Mouse (Mus musculus) CH12.LX (cell line): Measurements from ENCODE around the gene Hist1h2bk. TPM values are rescaled to one million over a fixed set of nuclear protein-coding genes. Genes with fewer than 3 reads are reported as not detected.
"Not testable (repeated sequence)": the region's sequence is repeated elsewhere in the genome, so short reads cannot be mapped to it uniquely, and the experiment has no call there.

Experiments used
- DNase-seq: peaks from one replicate; pipeline ENCODE4 v3.0.0-alpha.2; 2013; ENCODE audit errors: extremely low read depth
- H3K27ac ChIP-seq: 2 replicates; pipeline ENCODE4 v1.5.1; 2012; ENCODE audit warnings: low read depth, mild to moderate bottlenecking, control low read depth, moderate library complexity; ENCODE audit not compliant: insufficient read depth
- H3K27me3 ChIP-seq: replicated peaks from 2 replicates; pipeline ENCODE3; 2012; ENCODE audit warnings: inconsistent platforms
- H3K36me3 ChIP-seq, 2 experiments: replicated peaks in 1 of 2; 2 replicates each; pipeline versions ENCODE3 to v1.6.1; 2012; ENCODE audit warnings: inconsistent platforms in 1 of 2, low read length in 1 of 2, mild to moderate bottlenecking in 1 of 2, mixed read lengths in 1 of 2, moderate library complexity in 1 of 2; ENCODE audit not compliant: control insufficient read depth in 1 of 2, insufficient read depth in 1 of 2
- H3K4me1 ChIP-seq, 2 experiments: 2 replicates each; pipeline ENCODE4 v1.6.1; 2012; ENCODE audit warnings: inconsistent platforms in 1 of 2, moderate library complexity in 1 of 2; ENCODE audit not compliant: insufficient read depth in 2 of 2, control insufficient read depth in 1 of 2
- H3K4me2 ChIP-seq: 2 replicates; pipeline ENCODE4 v1.6.1; 2012; ENCODE audit warnings: low read depth, mild to moderate bottlenecking, control low read depth; ENCODE audit not compliant: poor library complexity, insufficient read depth, severe bottlenecking
- H3K4me3 ChIP-seq, 3 experiments: fragments of 150-350 bp in 1 of 3; sonication (generic) in 1 of 3; replicated peaks in 1 of 3; 2 replicates each; pipeline versions ENCODE3 to v1.5.1; 2011 to 2012; ENCODE audit warnings: low read depth in 2 of 3, low read length in 2 of 3, mild to moderate bottlenecking in 2 of 3, moderate library complexity in 2 of 3, control low read depth in 1 of 3, improper control_type of control experiment in 1 of 3, inconsistent platforms in 1 of 3, mixed read lengths in 1 of 3; ENCODE audit not compliant: poor library complexity in 1 of 3
- H3K79me2 ChIP-seq: replicated peaks from 2 replicates; pipeline ENCODE4 v1.6.1; 2012; ENCODE audit warnings: mild to moderate bottlenecking, moderate library complexity; ENCODE audit not compliant: control insufficient read depth, poor library complexity, insufficient read depth, severe bottlenecking; ENCODE audit errors: extremely low read depth
- H3K9ac ChIP-seq: 2 replicates; pipeline ENCODE4 v1.6.1; 2012; ENCODE audit warnings: low read depth, mild to moderate bottlenecking, control low read depth, moderate library complexity; ENCODE audit not compliant: insufficient read depth
- H3K9me3 ChIP-seq: replicated peaks from 2 replicates; pipeline ENCODE3; 2012; ENCODE audit warnings: low read length, inconsistent platforms, mixed read lengths
- E2F4 ChIP-seq: IDR thresholded peaks from 2 replicates; pipeline ENCODE4 v1.6.1; 2011; ENCODE audit warnings: low read depth, low read length, improper control_type of control experiment; ENCODE audit not compliant: insufficient replicate concordance
- EP300 ChIP-seq: IDR thresholded peaks from 2 replicates; pipeline ENCODE4 v1.6.1; 2011; ENCODE audit warnings: low read length, improper control_type of control experiment
- GABPA ChIP-seq: IDR thresholded peaks from 2 replicates; pipeline ENCODE4 v1.6.1; 2012; ENCODE audit warnings: low read depth, low read length, improper control_type of control experiment, inconsistent platforms; ENCODE audit not compliant: insufficient replicate concordance
- MEF2A ChIP-seq: IDR thresholded peaks from 2 replicates; pipeline ENCODE4 v1.6.1; 2014; ENCODE audit warnings: low read depth, mild to moderate bottlenecking, inconsistent platforms, low read length, improper control_type of control experiment, borderline replicate concordance
- MYC ChIP-seq: IDR thresholded peaks from 2 replicates; pipeline ENCODE4 v1.6.1; 2011; ENCODE audit warnings: low read depth, mild to moderate bottlenecking, improper control_type of control experiment, low read length
- PAX5 ChIP-seq: IDR thresholded peaks from 2 replicates; pipeline ENCODE4 v1.6.1; 2012; ENCODE audit warnings: low read length, inconsistent platforms, mixed read lengths
- POLR2A ChIP-seq: IDR thresholded peaks from 2 replicates; pipeline ENCODE4 v1.6.1; 2011; ENCODE audit warnings: low read depth, mild to moderate bottlenecking, improper control_type of control experiment, low read length
- TCF12 ChIP-seq: IDR thresholded peaks from 2 replicates; pipeline ENCODE4 v1.6.1; 2014; ENCODE audit warnings: low read depth, mild to moderate bottlenecking, inconsistent platforms, low read length, improper control_type of control experiment
- USF2 ChIP-seq: conservative IDR thresholded peaks from 2 replicates; pipeline ENCODE4 v1.6.1; 2011; ENCODE audit warnings: low read depth, low read length, improper control_type of control experiment
- ZC3H11A ChIP-seq: IDR thresholded peaks from 2 replicates; pipeline ENCODE4 v1.6.1; 2012; ENCODE audit warnings: low read depth, mild to moderate bottlenecking, inconsistent platforms, low read length, improper control_type of control experiment
- ZKSCAN1 ChIP-seq: IDR thresholded peaks from 2 replicates; pipeline ENCODE4 v1.6.1; 2012; ENCODE audit warnings: low read depth, inconsistent platforms, low read length, improper control_type of control experiment, borderline replicate concordance
- dilution Hi-C: fragments of 300-500 bp; cut with MboI; formaldehyde crosslinking; loops from 2 replicates; pipeline ENCODE4 v1.14.3; 2020; ENCODE audit warnings: low sequenced_read_pairs; ENCODE audit not compliant: extremely low pct_unique_long_range_greater_than_20kb, extremely low pct_ligation_motif_present
- in situ Hi-C: fragments of 300-500 bp; cut with MboI; formaldehyde crosslinking; loops from 3 replicates; pipeline ENCODE4 v1.14.3; 2019; ENCODE audit warnings: low sequenced_read_pairs, low pct_ligation_motif_present, low pct_unique_long_range_greater_than_20kb, mixed read lengths
- polyA plus RNA-seq: library from polyadenylated mRNA; unstranded; fragments of >175 nt; gene quantifications from 2 replicates; pipeline ENCODE4 v1.2.1, GENCODE M21; 2012; ENCODE audit warnings: low read depth; ENCODE audit not compliant: insufficient read length
- total RNA-seq, 2 experiments: library from RNA; depleted of rRNA; stranded (reverse); fragments of 300-350 nt in 1 of 2; fragments of >200 nt in 1 of 2; gene quantifications; 2 replicates each; pipeline ENCODE4 v1.2.3; 2012 to 2014

The Hist1h2bk gene
- total and polyA plus RNA-seq, 3 experiments, result 8.1 to 2,636 (median 47.2) TPM

GRCm38 (mm10) chr13:22063468-22063867, 27.8 kb downstream of the Hist1h2bk start:
- dilution Hi-C loops, result no loop called here
- no peak for DNase-seq
- in situ Hi-C loops, result no loop called here
- no peak overlapping the region for H3K4me3 ChIP-seq
- no peak overlapping the region for H3K4me2 ChIP-seq
- H3K27me3 ChIP-seq, result no peaks in the 10 kb centered on the region
- no peak overlapping the region for H3K27ac ChIP-seq
- H3K36me3 ChIP-seq, result no peaks in the 10 kb centered on the region
- no peaks in the 10 kb centered on the region for H3K4me1 ChIP-seq
- TF ChIP-seq ZKSCAN1, result no peak
- no peak for TF ChIP-seq ZC3H11A
- no peak for TF ChIP-seq MYC
- TF ChIP-seq EP300, result no peak
- TF ChIP-seq POLR2A, result no peak
- no peak for TF ChIP-seq MEF2A
- no peak for TF ChIP-seq TCF12
- TF ChIP-seq GABPA, result no peak
- no peak for TF ChIP-seq USF2
- no peak for TF ChIP-seq PAX5
- no peak for TF ChIP-seq E2F4
- H3K79me2 ChIP-seq, result no peaks in the 10 kb centered on the region
- no peak overlapping the region for H3K9ac ChIP-seq
- no peaks in the 10 kb centered on the region for H3K9me3 ChIP-seq

GRCm38 (mm10) chr13:22084140-22084539, 48.5 kb downstream of the Hist1h2bk start, which contains the start of gene Vmn1r188:
Gene Vmn1r188, plus strand, starts transcription at chr13:22084440.
- DNase-seq, H3K79me2 ChIP-seq, H3K9ac ChIP-seq, H3K36me3 ChIP-seq, H3K27me3 ChIP-seq, H3K4me1 ChIP-seq, H3K27ac ChIP-seq, H3K4me2 ChIP-seq, dilution Hi-C loops, H3K4me3 ChIP-seq, H3K9me3 ChIP-seq: not testable (repeated sequence)
- in situ Hi-C loops, result loop anchor here (25.0 kb wide), 1 partner anchor 1153 kb away; the partner anchor contains the start of genes Vmn1r222 and Vmn1r223

Other genes starting within 250 kb of the Hist1h2bk start
Only the 20 nearest of the 22 such genes appear.
- gene Hist1h2bq, start 225.7 kb upstream of the Hist1h2bk start, total RNA-seq (2012; rRNA removed), result 1,881 and 2,257 TPM in 2 replicates
- gene Hist1h2bq, start 225.7 kb upstream of the Hist1h2bk start, total RNA-seq (2014; rRNA removed), result 17.1 and 32.4 TPM in 2 replicates
- gene Hist1h2bq, start 225.7 kb upstream of the Hist1h2bk start, polyA plus RNA-seq, result 4.1 and 4.3 TPM in 2 replicates
- gene Hist1h2ao, start 225.4 kb upstream of the Hist1h2bk start, total RNA-seq (2012; rRNA removed), result not detected in 2 replicates
- gene Hist1h2ao, start 225.4 kb upstream of the Hist1h2bk start, total RNA-seq (2014; rRNA removed), result not detected in 2 replicates
- gene Hist1h2ao, start 225.4 kb upstream of the Hist1h2bk start, polyA plus RNA-seq, result 354 and 693 TPM in 2 replicates
- gene Hist1h4m, start 224.1 kb upstream of the Hist1h2bk start, total RNA-seq (2012; rRNA removed), result 18.2 and 20.8 TPM in 2 replicates
- 1.6 TPM in 1 of 2 replicates, not detected in the other for gene Hist1h4m, start 224.1 kb upstream of the Hist1h2bk start, total RNA-seq (2014; rRNA removed)
- 0.70 and 12.8 TPM in 2 replicates for gene Hist1h4m, start 224.1 kb upstream of the Hist1h2bk start, polyA plus RNA-seq
- 4,939 and 5,322 TPM in 2 replicates for gene Hist1h4n, start 203.7 kb upstream of the Hist1h2bk start, total RNA-seq (2012; rRNA removed)
- gene Hist1h4n, start 203.7 kb upstream of the Hist1h2bk start, total RNA-seq (2014; rRNA removed), result 90.5 and 152 TPM in 2 replicates
- 6.4 TPM in 1 of 2 replicates, not detected in the other for gene Hist1h4n, start 203.7 kb upstream of the Hist1h2bk start, polyA plus RNA-seq
- 2,938 and 2,951 TPM in 2 replicates for gene Hist1h2ap, start 202.4 kb upstream of the Hist1h2bk start, total RNA-seq (2012; rRNA removed)
- 50.8 and 66.8 TPM in 2 replicates for gene Hist1h2ap, start 202.4 kb upstream of the Hist1h2bk start, total RNA-seq (2014; rRNA removed)
- gene Hist1h2ap, start 202.4 kb upstream of the Hist1h2bk start, polyA plus RNA-seq, result 383 and 447 TPM in 2 replicates
- 1,633 and 2,083 TPM in 2 replicates for gene Hist1h2br, start 202.1 kb upstream of the Hist1h2bk start, total RNA-seq (2012; rRNA removed)
- gene Hist1h2br, start 202.1 kb upstream of the Hist1h2bk start, total RNA-seq (2014; rRNA removed), result 9.4 and 19.7 TPM in 2 replicates
- gene Hist1h2br, start 202.1 kb upstream of the Hist1h2bk start, polyA plus RNA-seq, result 4.1 and 4.2 TPM in 2 replicates
- gene Zfp184, start 90.8 kb upstream of the Hist1h2bk start, total RNA-seq (2012; rRNA removed), result 2.3 and 3.1 TPM in 2 replicates
- gene Zfp184, start 90.8 kb upstream of the Hist1h2bk start, total RNA-seq (2014; rRNA removed), result 2.0 and 3.3 TPM in 2 replicates
- 0.79 and 0.80 TPM in 2 replicates for gene Zfp184, start 90.8 kb upstream of the Hist1h2bk start, polyA plus RNA-seq
- gene Pom121l2, start 54.7 kb upstream of the Hist1h2bk start, total RNA-seq (2012; rRNA removed), result not detected in 2 replicates
- gene Pom121l2, start 54.7 kb upstream of the Hist1h2bk start, total RNA-seq (2014; rRNA removed), result not detected in 2 replicates
- gene Pom121l2, start 54.7 kb upstream of the Hist1h2bk start, polyA plus RNA-seq, result not detected in 2 replicates
- 0.38 and 0.47 TPM in 2 replicates for gene Prss16, start 26.1 kb upstream of the Hist1h2bk start, total RNA-seq (2012; rRNA removed)
- gene Prss16, start 26.1 kb upstream of the Hist1h2bk start, total RNA-seq (2014; rRNA removed), result 0.69 and 1.4 TPM in 2 replicates
- gene Prss16, start 26.1 kb upstream of the Hist1h2bk start, polyA plus RNA-seq, result 0.36 and 0.44 TPM in 2 replicates
- gene Hist1h2ah, start 302 bp upstream of the Hist1h2bk start, total RNA-seq (2012; rRNA removed), result 628 and 652 TPM in 2 replicates
- gene Hist1h2ah, start 302 bp upstream of the Hist1h2bk start, total RNA-seq (2014; rRNA removed), result 4.9 and 8.1 TPM in 2 replicates
- gene Hist1h2ah, start 302 bp upstream of the Hist1h2bk start, polyA plus RNA-seq, result 2.3 and 4.5 TPM in 2 replicates
- gene Hist1h4i, start 5.5 kb downstream of the Hist1h2bk start, total RNA-seq (2012; rRNA removed), result 768 and 812 TPM in 2 replicates
- gene Hist1h4i, start 5.5 kb downstream of the Hist1h2bk start, total RNA-seq (2014; rRNA removed), result 29.9 and 35.7 TPM in 2 replicates
- 6.4 TPM in 2 replicates for gene Hist1h4i, start 5.5 kb downstream of the Hist1h2bk start, polyA plus RNA-seq
- gene Hist1h2ag, start 7.1 kb downstream of the Hist1h2bk start, total RNA-seq (2012; rRNA removed), result 576 and 708 TPM in 2 replicates
- 21.8 and 22.0 TPM in 2 replicates for gene Hist1h2ag, start 7.1 kb downstream of the Hist1h2bk start, total RNA-seq (2014; rRNA removed)
- gene Hist1h2ag, start 7.1 kb downstream of the Hist1h2bk start, polyA plus RNA-seq, result 7.3 and 13.0 TPM in 2 replicates
- gene Hist1h2bj, start 7.3 kb downstream of the Hist1h2bk start, total RNA-seq (2012; rRNA removed), result 1,723 and 1,790 TPM in 2 replicates
- 23.2 and 23.8 TPM in 2 replicates for gene Hist1h2bj, start 7.3 kb downstream of the Hist1h2bk start, total RNA-seq (2014; rRNA removed)
- gene Hist1h2bj, start 7.3 kb downstream of the Hist1h2bk start, polyA plus RNA-seq, result 0.72 and 2.5 TPM in 2 replicates
- gene Vmn1r188, start 48.6 kb downstream of the Hist1h2bk start, total RNA-seq (2012; rRNA removed), result not detected in 2 replicates
- gene Vmn1r188, start 48.6 kb downstream of the Hist1h2bk start, total RNA-seq (2014; rRNA removed), result not detected in 2 replicates
- gene Vmn1r188, start 48.6 kb downstream of the Hist1h2bk start, polyA plus RNA-seq, result not detected in 2 replicates
- gene Vmn1r189, start 70.0 kb downstream of the Hist1h2bk start, total RNA-seq (2012; rRNA removed), result not detected in 2 replicates
- not detected in 2 replicates for gene Vmn1r189, start 70.0 kb downstream of the Hist1h2bk start, total RNA-seq (2014; rRNA removed)
- not detected in 2 replicates for gene Vmn1r189, start 70.0 kb downstream of the Hist1h2bk start, polyA plus RNA-seq
- gene Vmn1r191, start 148.1 kb downstream of the Hist1h2bk start, total RNA-seq (2012; rRNA removed), result not detected in 2 replicates
- not detected in 2 replicates for gene Vmn1r191, start 148.1 kb downstream of the Hist1h2bk start, total RNA-seq (2014; rRNA removed)
- not detected in 2 replicates for gene Vmn1r191, start 148.1 kb downstream of the Hist1h2bk start, polyA plus RNA-seq
- not detected in 2 replicates for gene Vmn1r192, start 155.3 kb downstream of the Hist1h2bk start, total RNA-seq (2012; rRNA removed)
- gene Vmn1r192, start 155.3 kb downstream of the Hist1h2bk start, total RNA-seq (2014; rRNA removed), result not detected in 2 replicates
- gene Vmn1r192, start 155.3 kb downstream of the Hist1h2bk start, polyA plus RNA-seq, result not detected in 2 replicates
- not detected in 2 replicates for gene Vmn1r193, start 187.3 kb downstream of the Hist1h2bk start, total RNA-seq (2012; rRNA removed)
- not detected in 2 replicates for gene Vmn1r193, start 187.3 kb downstream of the Hist1h2bk start, total RNA-seq (2014; rRNA removed)
- not detected in 2 replicates for gene Vmn1r193, start 187.3 kb downstream of the Hist1h2bk start, polyA plus RNA-seq
- gene Vmn1r194, start 208.3 kb downstream of the Hist1h2bk start, total RNA-seq (2012; rRNA removed), result not detected in 2 replicates
- gene Vmn1r194, start 208.3 kb downstream of the Hist1h2bk start, total RNA-seq (2014; rRNA removed), result not detected in 2 replicates
- gene Vmn1r194, start 208.3 kb downstream of the Hist1h2bk start, polyA plus RNA-seq, result not detected in 2 replicates
- gene Vmn1r195, start 234.7 kb downstream of the Hist1h2bk start, total RNA-seq (2012; rRNA removed), result not detected in 2 replicates
- gene Vmn1r195, start 234.7 kb downstream of the Hist1h2bk start, total RNA-seq (2014; rRNA removed), result not detected in 2 replicates
- gene Vmn1r195, start 234.7 kb downstream of the Hist1h2bk start, polyA plus RNA-seq, result not detected in 2 replicates